Mouse (Mus musculus) limb, embryonic 13.5 days (tissue): ENCODE data around the gene Fam168a. TPM values are rescaled to one million over a fixed set of nuclear protein-coding genes. Genes with fewer than 3 reads are reported as not detected.

Experiments
- ATAC-seq: fragments of 200-750 bp; cut with Nextera tagmentation; 2 replicates; pipeline ENCODE4 v1.8.0; 2017; ENCODE audit warnings: low read depth, moderate number of reproducible peaks, moderate TSS enrichment; ENCODE audit not compliant: low FRiP score
- H3K27ac ChIP-seq: fragments of 300-500 bp; sonication (generic); 2 replicates; pipeline ENCODE4 v1.5.1; 2015; ENCODE audit warnings: inconsistent platforms, mild to moderate bottlenecking, moderate library complexity
- H3K27me3 ChIP-seq: fragments of 300-500 bp; sonication (generic); 2 replicates; pipeline ENCODE4 v1.6.1; 2015; ENCODE audit warnings: mild to moderate bottlenecking, inconsistent platforms
- H3K36me3 ChIP-seq: fragments of 300-500 bp; sonication (generic); 2 replicates; pipeline ENCODE4 v1.6.1; 2015; ENCODE audit warnings: inconsistent platforms, mild to moderate bottlenecking, moderate library complexity
- H3K4me1 ChIP-seq: fragments of 300-500 bp; sonication (generic); 2 replicates; pipeline ENCODE4 v1.6.1; 2015; ENCODE audit warnings: inconsistent platforms
- H3K4me2 ChIP-seq: fragments of 300-500 bp; sonication (generic); replicated peaks from 2 replicates; pipeline ENCODE4 v1.6.1; 2015; ENCODE audit warnings: inconsistent platforms, mild to moderate bottlenecking, moderate library complexity
- H3K4me3 ChIP-seq: fragments of 300-500 bp; sonication (generic); 2 replicates; pipeline ENCODE4 v1.5.1; 2015; ENCODE audit warnings: moderate library complexity, mild to moderate bottlenecking, inconsistent platforms
- H3K9ac ChIP-seq: fragments of 300-500 bp; sonication (generic); 2 replicates; pipeline ENCODE4 v1.6.1; 2015; ENCODE audit warnings: mild to moderate bottlenecking, inconsistent platforms
- H3K9me3 ChIP-seq: fragments of 300-500 bp; sonication (generic); 2 replicates; pipeline ENCODE4 v1.6.1; 2016; ENCODE audit warnings: inconsistent platforms
- WGBS: fragments of 180-500 bp; shearing (Covaris S2); methylation state at CpG from one replicate; pipeline ENCODE4 v1.1.7; 2015; 5-methylcytosine and 5-hydroxymethylcytosine counted together
- polyA plus RNA-seq: library from polyadenylated mRNA; unstranded; fragments of >200 nt; fragmentation: Nextera tagmentation; extraction: Ambion mirVana; gene quantifications from 2 replicates; pipeline ENCODE4 v1.2.1, GENCODE M21; 2015

Gene Fam168a
- polyA plus RNA-seq, 1 experiment from 2014 or later = 56.2 TPM

- H3K4me2 ChIP-seq = no peak overlapping the region
- no peak overlapping the region for H3K27ac ChIP-seq
- no peaks in the 10 kb centered on the region for H3K9me3 ChIP-seq
- no peak overlapping the region for H3K4me3 ChIP-seq
- H3K9ac ChIP-seq = no peak overlapping the region
- H3K4me1 ChIP-seq = peaks cover 33% of the 10 kb centered on the region
- 94% methylated on average over 5 of the region's 5 CpGs for WGBS
- no peak for ATAC-seq
- H3K36me3 ChIP-seq = no peaks in the 10 kb centered on the region
- no peaks in the 10 kb centered on the region for H3K27me3 ChIP-seq
Measured at GRCm38 (mm10) chr7:100861209-100861608, 154.8 kb downstream of the Fam168a start.

GRCm38 (mm10) chr7:100862353-100862752 lies 155.9 kb downstream of the Fam168a start:
- Histone ChIP-seq H3K9me3 (no peaks in the 10 kb centered on the region), H3K4me1 (peaks cover 25% of the 10 kb centered on the region), H3K36me3 (no peaks in the 10 kb centered on the region), H3K27ac (no peak overlapping the region), H3K27me3 (no peaks in the 10 kb centered on the region), H3K4me2 (peak overlapping the region; percentile 98), H3K4me3 (peak overlapping the region; percentile 77), H3K9ac (peak overlapping the region; percentile 81)
- 10% methylated on average over 4 of the region's 4 CpGs for WGBS
- no peak for ATAC-seq

DNA sequence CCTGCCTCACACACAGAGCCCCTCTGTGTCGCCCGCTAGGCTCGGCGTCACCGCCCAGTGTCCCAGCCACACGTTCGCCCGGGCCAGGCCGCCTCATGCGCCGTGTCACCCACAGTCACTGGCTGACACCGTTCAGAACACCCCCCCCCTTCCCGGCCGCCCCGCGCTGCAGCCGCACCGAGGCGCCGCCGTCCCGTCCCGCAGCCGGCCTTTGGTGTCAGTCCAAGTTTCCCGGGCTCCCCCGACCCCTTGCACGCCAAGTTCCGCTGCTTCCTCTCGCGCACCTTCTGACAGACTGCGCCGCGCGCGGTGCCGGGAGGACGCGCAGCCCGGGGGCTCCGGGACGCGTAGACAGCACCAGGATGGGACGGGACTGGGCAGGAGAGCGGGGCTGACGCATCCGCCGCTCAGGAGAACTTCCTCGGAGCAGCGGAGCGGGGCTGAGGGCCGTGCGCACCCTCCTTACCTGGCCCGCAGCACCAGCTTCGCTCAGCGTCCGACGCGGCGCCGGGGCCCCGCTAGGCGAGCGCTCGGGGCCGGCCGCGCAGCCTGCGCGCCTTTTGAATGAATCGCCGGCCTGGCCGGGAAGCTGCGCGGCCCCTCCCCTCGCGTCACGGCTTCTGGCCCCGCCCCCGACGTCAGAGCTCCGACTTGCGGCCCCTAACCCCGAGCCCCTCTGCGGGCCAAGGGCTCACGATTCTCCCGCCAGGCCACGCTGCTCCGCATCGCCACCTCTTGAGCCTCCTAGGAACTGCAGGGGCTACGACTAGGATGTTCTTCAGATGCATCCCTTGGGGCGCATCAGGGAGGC lies 156.6 kb downstream of the Fam168a start, which contains the start of gene Relt:
TSS of gene Relt (minus strand) at position 619 of the 811 bp plus-strand sequence.
- Histone ChIP-seq H3K4me3 (peak within 1 kb of the TSS; percentile 77), H3K4me1 (peaks cover 18% of the 10 kb centered on the region), H3K4me2 (peak within 1 kb of the TSS; percentile 98), H3K27me3 (no peaks in the 10 kb centered on the region), H3K9me3 (no peaks in the 10 kb centered on the region), H3K9ac (peak within 1 kb of the TSS; percentile 81), H3K36me3 (no peaks in the 10 kb centered on the region), H3K27ac (peak within 1 kb of the TSS; percentile 69)
- WGBS = under 1% methylated on average over 91 of the region's 91 CpGs
- ATAC-seq = peak; percentile 87

DNA sequence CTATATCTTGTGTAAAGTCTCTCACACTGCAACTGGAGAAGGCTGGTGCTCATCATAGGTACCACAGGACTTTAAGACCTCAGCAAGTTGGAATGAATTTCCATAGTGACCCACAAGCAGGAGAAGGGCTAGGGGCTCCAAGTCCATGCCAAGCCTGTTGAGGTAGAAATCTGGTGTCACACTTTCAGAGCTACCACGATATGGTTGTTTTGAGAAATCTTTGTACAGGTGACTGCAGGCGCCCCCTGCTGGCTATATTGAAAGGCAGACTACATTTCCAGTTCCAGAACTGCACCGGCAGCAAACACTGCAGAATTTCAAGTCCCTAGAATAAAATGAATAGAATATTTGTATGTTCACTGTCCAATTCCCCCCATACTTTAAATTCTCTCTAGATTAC lies 160.2 kb downstream of the Fam168a start:
- no peak overlapping the region for H3K27ac ChIP-seq
- H3K4me1 ChIP-seq = peaks cover 15% of the 10 kb centered on the region
- no peaks in the 10 kb centered on the region for H3K9me3 ChIP-seq
- H3K36me3 ChIP-seq = peaks cover 13% of the 10 kb centered on the region
- no peak for ATAC-seq
- 11% methylated on average over 3 of the region's 3 CpGs for WGBS
- H3K4me3 ChIP-seq = no peak overlapping the region
- no peak overlapping the region for H3K9ac ChIP-seq
- no peak overlapping the region for H3K4me2 ChIP-seq
- H3K27me3 ChIP-seq = no peaks in the 10 kb centered on the region

DNA sequence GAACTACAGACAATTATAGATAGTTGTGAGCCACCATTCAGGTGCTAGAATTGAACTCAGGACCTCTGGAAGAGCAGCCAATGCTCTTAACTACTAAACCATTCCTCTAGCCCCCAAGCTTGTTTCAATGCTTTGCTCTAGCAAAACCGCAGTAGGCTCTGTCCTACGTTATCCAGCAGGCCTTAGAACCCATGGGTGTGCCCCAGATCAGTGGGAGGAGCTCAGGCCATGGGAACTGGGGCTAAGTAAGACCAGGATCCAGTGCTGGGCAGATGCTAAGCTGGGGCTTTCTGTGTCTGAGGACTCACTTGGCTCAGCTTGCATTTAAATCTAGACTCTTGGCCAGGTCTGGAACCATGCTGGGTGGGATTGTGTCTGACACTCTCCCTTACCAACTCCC lies 161.1 kb downstream of the Fam168a start:
- no peak for ATAC-seq
- Histone ChIP-seq H3K4me3 (no peak overlapping the region), H3K9ac (no peak overlapping the region), H3K27ac (no peak overlapping the region), H3K36me3 (peaks cover 22% of the 10 kb centered on the region), H3K4me2 (no peak overlapping the region), H3K27me3 (no peaks in the 10 kb centered on the region), H3K4me1 (0 out of 2 replicates have a peak, but pooled peaks cover 8% of the 10 kb centered on the region), H3K9me3 (no peaks in the 10 kb centered on the region)
- WGBS = 47% methylated on average over 2 of the region's 2 CpGs

GRCm38 (mm10) chr7:100868551-100868950 lies 162.1 kb downstream of the Fam168a start:
- ATAC-seq = no peak
- 77% methylated on average over 4 of the region's 4 CpGs for WGBS
- Histone ChIP-seq H3K9me3 (no peaks in the 10 kb centered on the region), H3K36me3 (peaks cover 32% of the 10 kb centered on the region), H3K4me3 (no peak overlapping the region), H3K27me3 (no peaks in the 10 kb centered on the region), H3K4me1 (0 out of 2 replicates have a peak, but pooled peaks cover 6% of the 10 kb centered on the region), H3K27ac (peak overlapping the region; percentile 28; the same call in 1 of the 2 replicates), H3K4me2 (no peak overlapping the region), H3K9ac (no peak overlapping the region)

- Histone ChIP-seq H3K36me3 (peaks cover 46% of the 10 kb centered on the region), H3K4me3 (no peak overlapping the region), H3K4me2 (no peak overlapping the region), H3K9me3 (no peaks in the 10 kb centered on the region), H3K9ac (no peak overlapping the region), H3K27me3 (no peaks in the 10 kb centered on the region), H3K27ac (no peak overlapping the region), H3K4me1 (0 out of 2 replicates have a peak, but pooled peaks cover 6% of the 10 kb centered on the region)
- WGBS = 81% methylated on average over 8 of the region's 8 CpGs
- no peak for ATAC-seq
Measured at GRCm38 (mm10) chr7:100869877-100870629, 163.6 kb downstream of the Fam168a start.

DNA sequence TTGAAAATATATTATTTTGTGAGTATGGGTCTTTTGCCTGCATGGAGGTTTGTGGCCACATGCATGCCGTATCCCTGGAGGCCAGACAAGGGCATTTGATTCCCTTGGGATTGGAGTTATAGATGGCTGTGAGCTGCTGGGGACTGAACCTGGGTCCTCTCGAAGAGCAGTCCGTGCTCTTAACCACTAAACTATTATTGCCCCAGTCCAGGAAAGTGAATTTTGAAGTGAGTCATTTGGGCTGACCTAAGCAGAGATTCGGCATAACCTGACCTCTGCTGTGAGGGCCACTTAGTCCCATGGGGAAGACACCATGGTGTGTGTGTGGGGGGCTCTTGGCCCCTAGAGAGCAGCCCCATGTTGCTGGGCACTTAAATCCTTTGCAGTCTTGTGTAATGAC lies 164.9 kb downstream of the Fam168a start:
- Histone ChIP-seq H3K9me3 (no peaks in the 10 kb centered on the region), H3K9ac (no peak overlapping the region), H3K27me3 (no peaks in the 10 kb centered on the region), H3K27ac (no peak overlapping the region), H3K4me3 (no peak overlapping the region), H3K4me1 (0 out of 2 replicates have a peak, but pooled peaks cover 6% of the 10 kb centered on the region), H3K4me2 (no peak overlapping the region), H3K36me3 (peaks cover 58% of the 10 kb centered on the region)
- ATAC-seq = no peak
- WGBS = 86% methylated on average over 4 of the region's 4 CpGs

- Histone ChIP-seq H3K4me2 (no peak overlapping the region), H3K27ac (no peak overlapping the region), H3K9ac (no peak overlapping the region), H3K36me3 (peaks cover 63% of the 10 kb centered on the region), H3K9me3 (no peaks in the 10 kb centered on the region), H3K4me3 (no peak overlapping the region), H3K27me3 (no peaks in the 10 kb centered on the region), H3K4me1 (0 out of 2 replicates have a peak, but pooled peaks cover 6% of the 10 kb centered on the region)
- WGBS = 80% methylated on average over 5 of the region's 5 CpGs
- ATAC-seq = no peak
Measured at GRCm38 (mm10) chr7:100871892-100872291, 165.5 kb downstream of the Fam168a start.

DNA sequence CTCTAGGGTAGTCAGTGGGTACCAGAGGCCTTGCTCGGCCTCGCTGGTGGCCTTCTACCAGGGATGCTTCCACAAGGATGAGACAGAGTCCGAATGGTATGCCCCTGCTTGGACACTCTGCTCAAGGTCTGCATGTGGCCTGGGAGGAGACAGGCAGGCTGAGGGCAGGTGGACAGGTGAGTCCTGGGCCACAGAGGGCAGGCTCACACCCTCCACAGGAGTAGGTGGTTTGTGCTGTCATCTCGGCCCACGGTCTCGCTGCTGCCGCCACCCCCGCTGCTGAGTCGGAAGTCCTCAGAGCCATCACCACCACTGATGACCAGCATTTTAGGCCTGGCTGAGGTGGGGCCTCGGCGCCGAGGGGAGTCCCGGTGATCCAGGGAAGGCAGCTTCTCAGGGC lies 166.8 kb downstream of the Fam168a start:
- WGBS = 87% methylated on average over 13 of the region's 13 CpGs
- H3K36me3 ChIP-seq = peaks cover 76% of the 10 kb centered on the region

GRCm38 (mm10) chr7:100875822-100876221 lies 169.4 kb downstream of the Fam168a start:
- Histone ChIP-seq H3K9ac (no peak overlapping the region), H3K27me3 (no peaks in the 10 kb centered on the region), H3K4me3 (no peak overlapping the region), H3K27ac (no peak overlapping the region), H3K36me3 (peaks cover 98% of the 10 kb centered on the region), H3K9me3 (no peaks in the 10 kb centered on the region), H3K4me1 (no peaks in the 10 kb centered on the region), H3K4me2 (no peak overlapping the region)
- no peak for ATAC-seq
- WGBS = 83% methylated on average over 1 of the region's 1 CpGs

More for the DNA sequence above, 166.8 kb downstream of the Fam168a start:
- no peak for ATAC-seq
- no peak overlapping the region for H3K4me3 ChIP-seq
- H3K27me3 ChIP-seq = no peaks in the 10 kb centered on the region
- no peaks in the 10 kb centered on the region for H3K9me3 ChIP-seq
- no peak overlapping the region for H3K4me2 ChIP-seq
- no peak overlapping the region for H3K27ac ChIP-seq
- H3K9ac ChIP-seq = no peak overlapping the region
- H3K4me1 ChIP-seq = 0 out of 2 replicates have a peak, but pooled peaks cover 6% of the 10 kb centered on the region

DNA sequence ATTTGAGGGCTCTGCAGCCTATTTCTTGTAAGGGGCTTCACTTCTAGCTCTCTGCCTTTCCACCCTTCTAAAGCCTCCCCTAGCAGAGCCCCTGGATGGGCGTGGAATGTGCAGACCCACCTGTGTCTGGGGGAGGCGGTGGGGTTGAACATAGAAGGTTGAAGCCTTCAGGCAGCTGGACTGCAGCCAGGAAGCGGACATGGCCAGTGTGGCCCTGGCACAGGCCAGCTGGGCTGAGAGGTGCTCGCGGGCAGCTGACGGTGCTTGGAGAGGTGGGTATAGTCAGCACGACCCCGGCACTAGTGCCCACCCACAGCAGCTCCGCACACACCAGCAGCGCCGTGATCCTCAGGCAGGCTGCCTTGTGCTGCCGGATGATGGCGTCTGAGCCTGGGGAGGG lies 169.9 kb downstream of the Fam168a start:
- peaks cover 98% of the 10 kb centered on the region for H3K36me3 ChIP-seq
- 91% methylated on average over 13 of the region's 13 CpGs for WGBS

More for the DNA sequence above, 169.9 kb downstream of the Fam168a start:
- no peak for ATAC-seq
- Histone ChIP-seq H3K9me3 (no peaks in the 10 kb centered on the region), H3K4me2 (no peak overlapping the region), H3K27ac (0 out of 2 replicates have a peak overlapping the region, but pooled peaks have one; percentile 15), H3K4me1 (no peaks in the 10 kb centered on the region), H3K4me3 (no peak overlapping the region), H3K27me3 (no peaks in the 10 kb centered on the region), H3K9ac (no peak overlapping the region)
